Mouse (Mus musculus) adrenal gland, postnatal 25 days (tissue): ENCODE data around the gene Fli1. TPM values are rescaled to one million over a fixed set of nuclear protein-coding genes. Genes with fewer than 3 reads are reported as not detected.

Source experiments
- DNase-seq: peaks from one replicate; pipeline ENCODE4 v3.0.0; 2021; ENCODE audit warnings: mixed read lengths
- total RNA-seq: library from RNA; stranded (reverse); gene quantifications from 2 replicates; pipeline ENCODE4 v1.2.3, GENCODE M21; 2021

The Fli1 gene
- total RNA-seq, 1 experiment from 2014 or later = 15.8 TPM

GRCm38 (mm10) chr9:32468313-32468712 is 74.3 kb downstream of the Fli1 start:
- DNase-seq = no peak

DNA sequence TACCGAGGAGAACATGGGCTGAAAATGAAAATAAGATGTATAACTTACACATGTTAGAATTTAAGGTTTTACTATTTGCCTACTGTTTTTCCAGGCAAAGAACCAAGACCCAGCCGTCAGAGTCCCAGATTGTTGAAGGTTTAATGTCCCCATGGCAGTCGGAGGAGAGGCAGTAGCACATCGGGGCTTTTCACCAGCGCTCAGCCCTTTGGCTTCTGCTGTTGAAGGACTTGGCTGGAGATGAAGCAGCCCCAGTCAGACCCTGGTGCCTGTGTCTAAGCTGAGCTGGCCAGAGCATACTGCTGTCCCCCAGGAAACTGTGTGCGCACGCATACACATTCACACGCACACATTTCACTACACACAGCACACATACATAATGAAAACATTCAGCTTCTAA is 75.2 kb downstream of the Fli1 start:
- DNase-seq = no peak

GRCm38 (mm10) chr9:32466861-32467260 is 75.8 kb downstream of the Fli1 start:
- no peak for DNase-seq

GRCm38 (mm10) chr9:32456707-32457106 is 86.0 kb downstream of the Fli1 start:
- DNase-seq = no peak

GRCm38 (mm10) chr9:32450161-32450560 is 92.5 kb downstream of the Fli1 start:
- DNase-seq = no peak

GRCm38 (mm10) chr9:32448766-32449165 is 93.9 kb downstream of the Fli1 start:
- no peak for DNase-seq

DNA sequence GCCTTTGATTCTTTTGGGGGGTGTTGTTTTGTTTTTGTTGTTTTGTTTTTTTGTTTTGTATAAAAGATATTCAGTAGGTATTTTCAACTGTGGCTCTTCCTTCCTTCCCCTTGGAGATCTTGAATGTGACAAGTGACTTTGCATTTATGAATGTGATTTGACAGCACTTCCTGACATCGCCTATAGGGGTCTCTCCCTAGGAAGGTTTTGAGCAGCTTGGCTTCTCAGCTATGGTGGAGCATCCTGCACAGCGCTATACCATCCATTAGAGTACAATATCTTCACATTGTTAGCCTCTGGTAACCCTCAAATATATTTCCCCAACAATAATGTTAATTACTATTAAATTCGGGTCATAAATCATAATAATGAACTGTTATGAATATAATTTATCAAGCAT is 96.9 kb downstream of the Fli1 start:
- no peak for DNase-seq

DNA sequence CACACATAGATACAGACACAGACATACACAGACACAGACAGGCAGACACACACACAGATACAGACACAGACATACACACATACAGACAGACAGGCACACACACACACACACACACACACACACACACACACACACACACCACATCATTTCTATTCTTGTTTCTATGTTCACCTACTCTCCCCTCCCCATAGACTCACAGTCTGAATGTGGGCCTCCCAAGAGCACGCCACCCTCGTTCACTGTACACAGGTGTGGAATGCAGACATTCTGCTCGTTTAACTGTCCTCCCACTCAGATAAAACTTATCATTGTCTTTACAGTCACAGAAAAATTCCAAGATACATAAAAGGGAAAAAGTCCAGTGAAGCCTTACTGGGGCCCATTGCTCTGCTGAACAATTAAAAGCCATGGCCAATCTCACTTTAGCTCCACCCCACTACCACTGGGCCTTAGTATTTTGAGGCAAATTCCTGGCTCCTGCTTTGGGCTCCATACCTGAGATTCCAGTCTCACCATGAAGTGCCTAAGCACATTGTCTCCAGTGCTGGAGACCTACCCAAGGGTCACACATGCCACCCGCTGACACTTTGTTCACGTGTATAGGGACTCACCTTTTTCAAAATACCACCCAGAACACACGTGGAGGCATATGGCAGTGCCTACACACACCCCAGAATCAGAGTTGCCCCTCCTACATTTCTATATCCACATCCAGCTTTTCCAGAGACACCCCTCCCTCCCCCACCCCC is 98.0 kb downstream of the Fli1 start:
- no peak for DNase-seq

- no peak for DNase-seq
Measured at GRCm38 (mm10) chr9:32443817-32444216, 98.8 kb downstream of the Fli1 start.

DNA sequence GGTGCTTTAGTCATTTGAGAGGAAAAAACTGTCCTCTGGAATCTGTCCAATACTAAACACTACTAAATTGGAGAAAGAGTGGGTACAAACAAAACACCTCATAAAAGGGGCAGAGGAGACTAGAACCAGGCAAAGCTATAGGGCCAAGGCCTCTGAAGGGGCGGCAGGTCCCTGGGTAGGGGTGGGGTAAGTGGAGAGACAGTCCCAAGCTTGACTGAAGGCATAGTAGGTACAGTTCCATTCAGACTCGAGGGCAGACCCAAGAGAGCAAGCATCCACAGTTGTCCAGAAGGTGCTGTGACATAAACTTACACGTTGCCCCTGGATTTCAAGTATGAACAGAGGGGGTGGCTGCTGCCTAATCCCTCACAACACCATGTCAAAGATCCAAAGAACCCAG is 99.5 kb downstream of the Fli1 start:
- no peak for DNase-seq

GRCm38 (mm10) chr9:32434241-32435213 is 108.1 kb downstream of the Fli1 start:
- DNase-seq = no peak

DNA sequence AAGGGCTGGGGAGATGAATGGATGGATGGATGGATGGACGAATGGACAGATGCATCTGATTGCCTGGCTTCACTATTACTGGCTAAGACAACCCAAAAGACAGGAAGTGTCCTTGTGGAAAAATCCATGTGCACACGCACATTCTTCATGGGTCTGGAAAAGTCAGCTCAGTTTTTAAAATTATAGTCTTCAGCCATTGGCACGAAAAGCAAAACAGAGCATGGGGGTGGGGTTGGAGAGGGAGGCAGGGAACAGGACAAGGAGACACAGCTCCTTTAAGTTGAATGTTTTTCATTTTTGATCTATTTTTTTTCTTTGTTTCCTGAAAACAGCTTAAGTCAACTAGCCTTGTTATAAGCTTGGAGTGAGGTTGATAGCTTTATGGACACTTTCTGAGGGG is 111.6 kb downstream of the Fli1 start:
- no peak for DNase-seq

DNA sequence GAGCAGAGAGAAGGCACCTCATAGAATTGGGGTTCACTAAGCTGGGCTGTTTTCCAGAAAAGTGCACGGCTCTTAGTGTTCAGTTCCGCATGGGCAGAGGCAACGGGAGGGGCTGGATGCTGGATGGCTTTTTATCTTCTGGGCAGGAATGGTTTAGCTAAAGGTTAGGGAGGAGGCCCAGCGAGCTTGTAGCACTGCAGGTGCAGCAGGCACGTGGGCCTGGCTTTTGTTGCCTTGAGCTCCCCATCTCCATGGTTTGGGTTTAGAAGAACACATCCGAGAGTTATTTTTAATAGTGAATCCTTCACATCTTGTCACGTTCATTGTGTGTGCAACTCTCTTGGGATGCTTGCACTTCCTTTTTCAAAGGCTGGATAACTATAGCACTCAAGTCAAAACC is 117.3 kb downstream of the Fli1 start:
- no peak for DNase-seq

- DNase-seq = no peak
Measured at GRCm38 (mm10) chr9:32420711-32421110, 122.0 kb downstream of the Fli1 start.

DNA sequence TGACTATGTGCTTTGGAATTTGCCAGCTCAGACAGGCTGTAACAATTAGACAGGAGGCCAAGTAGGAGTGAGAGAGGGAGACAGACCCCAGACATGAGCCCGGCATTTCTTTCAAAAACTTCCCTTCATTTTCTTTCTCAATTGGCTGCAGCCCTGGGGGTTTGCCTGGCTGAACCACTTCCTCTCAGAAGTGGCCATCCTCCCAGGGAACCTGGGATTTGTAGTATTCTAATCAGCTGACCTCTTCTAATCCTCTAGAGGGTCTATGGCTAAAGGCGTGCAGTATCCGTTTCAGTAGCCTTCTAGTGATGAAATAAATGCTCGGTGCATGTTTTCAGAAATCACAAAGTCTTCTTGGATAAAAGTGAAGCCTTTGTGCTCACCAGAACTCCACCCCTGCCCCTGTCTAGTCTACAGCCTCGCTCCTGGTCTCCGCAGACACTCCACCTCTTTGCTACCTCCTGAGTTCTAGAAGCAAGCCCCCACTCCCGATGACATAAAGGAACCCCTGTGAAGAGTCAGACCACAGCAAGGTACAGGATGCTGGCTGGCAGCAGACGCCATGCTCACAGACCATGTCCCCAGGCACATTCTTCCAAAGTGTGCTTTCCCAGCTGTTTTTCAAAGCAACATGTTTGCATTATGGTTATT is 125.1 kb downstream of the Fli1 start:
- no peak for DNase-seq

DNA sequence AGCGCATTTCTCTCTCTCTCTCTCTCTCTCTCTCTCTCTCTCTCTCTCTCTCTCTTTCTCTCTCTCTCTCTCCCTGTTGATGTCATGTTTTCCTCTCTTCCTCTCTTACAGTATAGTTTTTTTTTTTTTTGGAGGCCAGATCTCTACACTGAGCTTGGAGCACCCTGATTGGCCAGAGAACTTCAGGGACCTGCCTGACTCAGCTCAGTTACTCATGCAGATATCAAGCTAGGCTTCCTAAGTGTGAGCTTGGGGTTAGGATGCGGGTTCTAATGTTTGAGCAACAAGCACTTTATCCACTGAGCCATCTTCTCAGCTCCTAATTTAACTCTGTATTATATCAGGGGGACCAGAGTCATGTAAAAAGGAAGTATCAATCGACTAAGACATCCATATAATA is 126.7 kb downstream of the Fli1 start:
- no peak for DNase-seq

DNA sequence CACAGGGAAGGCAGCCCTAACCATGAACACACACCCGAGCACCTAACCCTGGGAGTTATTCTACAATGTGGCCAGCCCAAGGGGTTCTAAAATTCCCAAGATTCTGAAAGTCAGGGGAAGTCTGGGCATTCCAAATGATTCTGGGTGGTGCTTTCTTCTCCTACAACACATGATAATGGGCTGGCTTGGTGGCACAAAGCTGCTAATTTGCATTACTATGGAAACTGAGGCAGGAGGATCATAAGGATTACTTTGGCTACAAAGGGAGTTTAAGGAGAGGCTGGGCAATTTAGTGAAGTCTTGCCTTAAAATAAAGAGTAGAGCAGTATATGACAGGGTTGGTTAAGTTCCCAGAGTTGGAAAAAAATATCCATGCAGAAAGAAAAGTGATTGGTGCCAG is 127.7 kb downstream of the Fli1 start:
- no peak for DNase-seq

- DNase-seq = no peak
Measured at GRCm38 (mm10) chr9:32412836-32413580, 129.7 kb downstream of the Fli1 start.

GRCm38 (mm10) chr9:32411507-32411906 is 131.2 kb downstream of the Fli1 start:
- DNase-seq = no peak

- no peak for DNase-seq
Measured at GRCm38 (mm10) chr9:32410671-32411070, 132.0 kb downstream of the Fli1 start.

- DNase-seq = peak; percentile 21
Measured at GRCm38 (mm10) chr9:32409060-32409961, 133.3 kb downstream of the Fli1 start.
